Mouse (Mus musculus) olfactory bulb, adult 2 months (tissue): ENCODE results near the gene Ppp2r1b.

Experiments
- CTCF ChIP-seq: fragments of 200-500 bp; IDR thresholded peaks from 2 replicates; pipeline ENCODE4 v1.5.1; 2012; ENCODE audit warnings: low read depth, mild to moderate bottlenecking, low read length, moderate library complexity; ENCODE audit not compliant: insufficient read depth
- POLR2A ChIP-seq: fragments of 200-500 bp; IDR thresholded peaks from 2 replicates; pipeline ENCODE4 v1.6.1; 2012; ENCODE audit warnings: mild to moderate bottlenecking, low read depth, low read length, moderate library complexity; ENCODE audit not compliant: insufficient read depth

DNA sequence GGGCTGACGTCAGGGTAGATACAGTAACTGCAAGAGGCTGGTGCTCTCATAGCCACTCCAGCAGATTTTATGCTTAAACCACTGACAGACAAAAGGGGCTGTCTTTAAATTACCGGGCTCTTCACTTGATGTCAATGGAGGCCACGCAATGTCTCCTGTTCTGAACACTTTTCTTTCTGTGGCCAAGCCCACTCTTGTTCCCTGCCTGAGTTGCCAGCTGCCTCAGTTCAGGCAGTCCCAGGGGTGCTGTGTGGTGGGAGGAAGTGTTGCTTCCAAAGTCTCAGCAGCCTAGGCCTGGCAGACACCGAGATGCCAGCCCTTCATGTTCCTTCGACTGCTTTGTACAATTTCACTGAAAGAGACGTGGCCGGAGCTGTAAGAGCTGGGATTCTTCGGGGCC is 39.0 kb downstream of the Ppp2r1b start:
- no peak for TF ChIP-seq CTCF
- no peak for TF ChIP-seq POLR2A
